Mouse (Mus musculus) bone marrow, adult 2 months (tissue): ENCODE measurements at regions not wholly inside any gene's neighbourhood (a gene's known extent, or its start where the extent isn't known, plus 50 kb on each side); places are given as distances from the start of the nearest gene placed in this dataset.

Source experiments
- CTCF ChIP-seq: fragments of 200-500 bp; IDR thresholded peaks from 2 replicates; pipeline ENCODE4 v1.5.1; 2011; ENCODE audit warnings: low read length, control low read depth; ENCODE audit not compliant: control insufficient read depth, insufficient read depth
- POLR2A ChIP-seq: fragments of 200-500 bp; IDR thresholded peaks from 2 replicates; pipeline ENCODE4 v1.6.1; 2011; ENCODE audit warnings: low read depth, mild to moderate bottlenecking, control low read depth, low read length, borderline replicate concordance; ENCODE audit not compliant: control insufficient read depth

DNA sequence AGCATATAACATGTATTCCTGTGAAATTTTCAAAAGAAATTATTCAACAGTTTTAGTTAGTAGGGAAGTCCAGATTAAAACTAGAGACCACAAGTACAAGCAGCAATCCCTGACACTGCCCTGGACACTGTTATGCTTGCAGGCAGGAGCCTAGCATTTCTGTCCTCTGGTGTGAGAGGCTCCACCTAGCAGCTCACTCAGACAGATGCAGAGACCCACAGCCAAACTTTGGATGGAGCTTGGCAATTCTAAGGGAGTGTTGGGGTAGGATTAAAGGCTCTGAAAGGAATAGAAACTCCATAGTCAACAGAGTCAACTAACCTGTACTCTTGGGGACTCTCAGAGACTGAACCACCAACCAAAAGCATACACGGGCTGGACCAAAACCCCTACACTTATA, 509.8 kb downstream of the Flrt2 start:
- TF ChIP-seq POLR2A (no peak), CTCF (no peak)
